Mouse (Mus musculus) testis, postnatal 14 days (tissue): ENCODE measurements around the gene Slc24a3.
A peak's percentile ranks its signal among the peaks of the same experiment; 100 is the strongest.

ENCODE experiments used
- DNase-seq: peaks from one replicate; pipeline ENCODE4 v3.0.0; 2021; ENCODE audit warnings: low spot score

The Slc24a3 gene

DNA sequence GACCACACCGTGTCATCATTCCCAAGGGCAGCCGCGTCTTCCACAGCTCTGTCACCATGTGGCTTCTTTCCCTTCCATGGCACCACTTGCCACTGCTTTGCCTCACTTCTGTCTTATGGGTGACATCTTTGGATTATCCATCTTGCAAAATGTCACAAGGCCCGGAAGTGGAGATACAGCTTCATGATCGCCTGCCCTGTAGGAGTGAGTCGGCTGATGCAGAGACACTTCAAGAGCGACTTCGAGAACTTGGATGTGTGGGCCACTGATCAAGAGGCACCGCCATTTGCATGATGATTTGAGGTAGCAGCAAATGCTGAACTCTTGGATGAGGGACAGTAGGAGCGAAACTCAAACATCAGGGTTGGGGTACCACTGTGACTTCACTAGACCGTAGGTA is 46.0 kb downstream of the Slc24a3 start:
- no peak for DNase-seq

DNA sequence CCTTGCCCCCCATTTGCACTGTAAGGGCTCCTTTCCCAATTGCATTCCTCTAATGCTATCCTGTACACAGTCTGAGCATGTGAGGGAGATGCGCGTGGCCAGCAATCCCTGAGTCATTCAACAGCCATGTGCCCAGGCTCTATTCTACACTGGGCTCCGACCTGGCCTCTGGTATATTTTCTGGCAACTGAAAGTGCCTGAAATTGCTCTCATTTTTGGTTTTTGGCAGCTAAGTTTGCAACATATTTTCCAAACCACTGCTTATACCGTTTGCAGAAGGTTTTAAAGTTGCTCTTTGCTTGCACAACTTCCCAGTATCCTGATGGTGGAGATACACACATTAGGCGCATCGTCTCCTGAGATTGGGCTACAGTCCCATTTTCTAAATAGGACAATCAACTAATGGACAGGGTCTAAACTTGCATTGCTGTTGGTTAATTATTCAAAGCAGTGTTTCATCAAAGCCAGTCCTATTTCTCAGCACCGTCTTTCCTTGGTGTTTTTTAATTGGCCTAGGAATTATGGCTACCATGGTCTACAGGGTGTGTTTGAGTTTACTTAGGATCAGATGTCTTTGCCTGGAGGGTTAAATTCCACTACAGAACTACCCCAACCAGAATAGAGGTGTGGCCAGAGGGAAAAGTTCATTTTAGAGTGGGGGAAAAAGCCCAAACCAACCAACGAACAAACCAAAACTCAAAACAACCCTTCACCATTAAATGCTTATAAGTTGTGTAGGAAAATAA is 46.7 kb downstream of the Slc24a3 start:
- DNase-seq, result no peak

DNA sequence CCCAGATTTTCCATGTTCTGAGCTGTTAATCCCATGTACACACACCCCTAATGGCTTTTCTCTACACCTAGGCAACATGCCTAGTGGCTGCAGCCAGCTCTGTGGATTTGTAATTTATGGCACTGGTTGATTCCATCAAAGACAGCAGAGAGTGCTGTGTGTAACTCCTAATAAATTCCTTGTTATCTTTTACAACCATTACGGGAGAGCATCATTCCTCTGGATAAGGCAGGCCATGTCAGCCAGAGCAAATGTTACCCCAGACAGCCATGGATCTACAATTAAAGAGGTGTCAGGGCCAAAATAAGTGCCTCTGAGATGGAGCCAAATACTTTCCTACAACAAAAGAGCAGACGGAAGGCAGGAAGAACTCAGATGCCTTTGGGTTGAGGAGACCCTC is 49.0 kb downstream of the Slc24a3 start:
- no peak for DNase-seq

DNA sequence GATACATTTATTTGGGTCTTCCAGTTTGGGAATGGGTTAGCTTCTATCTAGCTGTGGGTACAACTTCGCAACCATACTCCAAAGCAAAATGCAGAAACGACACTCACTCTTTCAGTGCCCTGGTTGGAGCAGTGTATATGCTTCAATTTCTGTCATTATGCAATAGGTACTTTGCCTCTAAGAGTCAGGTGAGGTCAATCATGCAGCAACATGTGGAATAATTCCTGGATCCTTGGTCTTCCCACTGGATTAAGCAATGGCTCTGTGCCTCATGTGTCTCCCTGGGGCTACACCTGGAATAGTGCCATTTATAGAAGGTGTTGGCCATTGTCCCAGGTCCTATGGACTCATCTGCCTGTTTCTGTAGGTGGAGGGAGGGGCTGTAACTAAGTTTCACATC is 49.9 kb downstream of the Slc24a3 start:
- DNase-seq, result no peak

DNA sequence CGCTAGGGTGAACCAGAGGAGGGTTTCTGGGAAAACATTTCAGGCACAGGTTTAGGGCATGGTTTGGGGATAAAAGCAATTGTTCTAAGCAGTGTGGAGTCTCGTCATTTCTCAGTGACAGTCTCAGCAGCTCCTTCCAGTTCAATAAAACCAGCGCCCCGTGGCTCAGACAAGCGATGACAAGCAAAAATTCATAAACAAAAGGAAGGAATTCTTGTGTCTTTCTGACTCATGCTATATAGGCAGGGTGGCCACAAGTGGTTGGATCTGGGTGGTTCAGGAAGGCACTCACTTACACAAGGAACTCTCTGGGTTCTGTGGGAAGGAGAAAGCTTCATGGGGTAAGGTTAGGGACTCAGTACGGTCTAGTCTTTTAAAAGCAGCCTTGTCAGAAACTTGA is 51.7 kb downstream of the Slc24a3 start:
- no peak for DNase-seq

DNA sequence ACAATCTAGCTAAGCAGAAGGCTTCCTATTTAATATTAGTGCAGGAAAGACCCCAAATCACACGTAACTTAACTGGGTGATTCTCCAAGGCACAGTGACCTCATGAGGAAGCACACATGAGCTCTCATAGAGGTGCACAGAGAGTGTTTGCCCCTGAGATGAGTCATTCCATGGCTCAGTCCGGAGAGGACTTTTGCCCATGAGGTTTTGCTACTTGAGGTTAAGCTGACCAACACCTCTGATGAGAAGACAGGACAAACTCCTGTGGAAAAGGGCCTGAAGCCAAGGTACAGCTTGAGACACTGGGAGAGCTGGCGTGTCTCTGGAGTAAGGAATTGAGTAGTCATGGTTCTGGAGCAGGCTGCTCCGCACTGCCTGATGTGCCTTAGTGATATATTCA is 56.1 kb downstream of the Slc24a3 start:
- DNase-seq, result no peak

DNA sequence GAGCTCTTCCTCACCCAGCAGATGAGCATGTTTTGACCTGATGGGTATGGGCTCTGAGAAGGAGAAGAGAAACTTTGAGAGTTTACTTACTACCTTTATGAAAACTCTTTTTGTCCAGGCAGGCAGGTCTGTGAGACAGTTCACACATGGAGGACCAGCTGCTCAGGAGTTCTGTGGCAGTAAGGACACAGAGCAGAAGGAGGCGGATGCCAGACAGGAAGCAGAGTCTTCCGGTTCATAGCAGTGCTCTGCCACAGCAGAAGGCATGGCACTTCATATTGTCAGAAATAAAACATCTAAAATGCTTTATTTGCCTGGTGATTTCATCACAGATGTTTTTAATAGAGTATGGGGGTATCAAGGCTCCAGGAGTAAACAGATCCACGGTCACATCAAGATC is 58.1 kb downstream of the Slc24a3 start:
- DNase-seq, result no peak

DNA sequence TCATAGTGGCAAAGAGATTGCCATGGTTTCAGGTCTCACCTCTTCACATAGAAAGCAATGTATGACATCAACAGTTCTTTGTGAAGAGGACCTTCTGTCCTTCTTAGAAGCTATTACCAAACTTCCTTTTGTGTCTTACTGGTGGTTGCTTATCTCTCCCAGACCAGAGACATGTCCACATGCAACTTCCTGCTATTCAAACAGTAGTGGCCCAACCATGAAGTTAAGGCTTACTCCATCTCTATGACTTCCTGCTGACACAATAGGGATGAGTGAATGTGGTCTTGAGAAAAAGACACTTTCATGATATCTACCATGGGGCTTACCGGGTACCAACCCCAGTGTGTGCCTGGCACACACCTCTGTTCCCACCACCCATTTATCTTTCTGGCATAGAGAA is 58.5 kb downstream of the Slc24a3 start:
- DNase-seq, result no peak

DNA sequence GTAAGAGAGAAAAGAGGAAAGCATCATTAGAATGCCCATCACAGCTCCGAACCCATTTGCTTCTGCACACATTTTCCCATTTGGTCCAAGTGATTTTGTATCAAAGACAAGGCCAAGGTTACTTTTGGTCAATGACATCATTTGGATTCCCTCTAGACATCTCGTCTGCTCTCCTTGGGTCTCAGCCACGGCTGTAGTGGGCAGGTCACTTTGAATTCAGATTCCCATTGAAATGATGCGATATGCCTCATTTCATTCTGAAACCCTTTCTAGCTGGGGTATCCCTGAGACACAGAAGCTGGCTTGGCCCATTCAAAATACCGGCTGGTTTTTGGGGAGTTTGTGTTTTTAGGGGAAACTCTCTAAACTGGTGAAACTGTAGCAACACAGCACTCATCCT is 59.8 kb downstream of the Slc24a3 start:
- DNase-seq, result no peak

DNA sequence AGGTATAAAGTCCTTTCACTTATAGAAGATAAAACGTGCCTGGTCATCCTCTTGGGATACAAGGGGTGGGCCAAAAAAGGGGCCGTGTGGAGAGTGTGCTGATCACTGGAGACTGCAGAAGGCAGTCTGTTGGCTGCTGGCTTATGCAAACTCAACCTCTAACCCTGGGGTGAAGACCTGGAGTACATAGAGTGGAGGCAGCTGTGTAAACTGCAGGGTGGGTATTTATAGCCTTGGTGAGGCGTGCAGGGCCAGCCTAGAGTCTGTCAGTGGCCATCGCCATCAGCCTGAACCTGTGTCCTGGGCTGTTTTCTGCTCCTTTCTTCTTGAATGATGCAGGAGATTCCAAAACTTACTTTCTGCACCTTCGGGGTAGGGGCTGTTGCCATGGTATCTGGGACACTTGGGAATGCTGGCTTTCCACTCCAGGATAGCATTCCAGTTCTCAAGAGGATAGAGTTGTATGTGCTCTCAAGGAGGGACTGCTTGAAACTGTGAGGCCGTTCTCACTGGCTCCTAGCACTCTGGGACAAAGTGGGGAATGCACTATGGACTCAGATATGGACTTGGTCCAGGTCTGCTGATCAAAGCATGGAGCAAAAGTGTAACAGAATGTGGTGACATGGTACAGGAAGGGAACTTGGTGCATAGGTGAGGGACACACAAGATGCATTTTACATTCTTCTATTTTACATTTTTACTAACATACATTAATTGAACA is 65.4 kb downstream of the Slc24a3 start:
- peak; percentile 12 for DNase-seq

DNA sequence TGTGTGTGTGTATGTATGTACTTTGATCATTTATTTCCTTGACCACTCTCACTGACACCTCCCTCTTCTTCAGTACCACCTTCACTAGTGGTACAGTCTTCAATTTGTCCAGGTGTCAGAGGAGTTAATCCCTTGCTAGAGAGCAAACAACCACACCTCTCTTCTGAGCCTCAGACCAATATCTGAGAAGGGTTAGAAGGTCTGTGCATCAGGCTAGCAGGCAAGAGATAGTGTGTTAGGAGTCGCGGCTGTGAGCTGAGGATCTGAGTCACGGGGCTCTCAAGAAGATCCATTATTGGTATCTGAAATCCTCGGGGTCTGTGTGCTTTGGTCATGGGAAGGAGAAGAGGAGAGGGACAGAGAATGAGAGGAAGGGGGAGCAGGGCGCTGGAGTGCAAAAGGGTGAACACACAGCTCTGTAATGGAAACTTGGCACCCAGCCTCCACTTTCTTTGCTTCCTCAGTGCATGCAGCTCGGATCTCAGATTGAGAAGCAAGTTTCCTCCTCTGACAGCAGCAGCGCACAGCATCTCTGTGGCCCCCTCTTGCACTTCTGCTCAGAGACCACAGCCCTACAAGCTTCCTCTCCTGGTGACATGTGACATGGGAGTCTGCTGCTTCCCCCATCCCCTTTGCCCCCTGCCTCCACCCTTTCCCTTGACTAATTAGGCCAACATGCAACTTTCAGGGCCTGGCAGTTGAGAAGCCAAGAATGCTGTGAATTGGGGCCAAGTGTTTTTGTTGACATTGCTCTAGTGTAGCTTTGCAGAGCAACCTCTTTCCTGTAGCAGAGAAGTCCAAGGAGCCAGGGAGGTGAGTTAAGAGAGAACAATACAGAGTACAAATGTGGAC is 66.2 kb downstream of the Slc24a3 start:
- peak; percentile 32 for DNase-seq

DNA sequence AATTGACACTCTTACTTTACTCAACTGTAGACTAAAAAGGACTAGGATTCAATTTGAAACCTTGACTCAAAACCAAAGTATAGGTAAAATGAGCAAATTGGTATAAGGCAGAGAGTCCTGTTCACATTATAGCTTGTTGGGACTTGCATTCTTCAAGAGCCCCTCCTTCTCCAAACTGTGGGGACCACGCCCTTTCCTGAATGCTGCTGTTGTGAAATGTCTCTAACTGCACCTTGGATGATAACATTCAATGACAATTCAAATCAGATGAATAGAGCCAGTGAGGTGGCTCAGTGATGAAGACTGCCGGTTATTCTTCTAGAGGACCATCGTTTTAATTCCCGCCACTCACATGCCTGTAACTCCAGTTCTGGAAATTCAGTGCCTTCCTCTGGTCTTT is 78.8 kb downstream of the Slc24a3 start:
- DNase-seq, result no peak

DNA sequence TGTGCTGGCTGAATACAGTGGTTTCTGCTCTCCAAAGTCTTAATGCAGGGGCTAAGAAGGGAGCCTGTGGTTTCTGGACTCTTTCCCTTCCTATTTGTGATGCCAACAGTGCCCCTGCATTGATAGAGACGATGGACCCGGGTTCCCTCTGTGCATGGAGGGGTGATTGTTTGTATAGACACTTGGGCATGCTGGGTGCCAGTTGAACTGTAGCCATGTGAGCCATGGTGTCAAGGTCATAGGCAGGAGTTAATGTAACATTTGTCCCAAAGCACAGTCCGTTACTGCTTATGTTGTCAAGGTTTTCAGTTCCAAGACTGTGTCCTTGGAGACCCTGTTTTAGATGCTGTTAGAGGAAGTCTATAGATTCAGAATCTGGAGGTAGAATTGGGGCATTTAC is 80.6 kb downstream of the Slc24a3 start:
- DNase-seq, result peak; percentile 32

DNA sequence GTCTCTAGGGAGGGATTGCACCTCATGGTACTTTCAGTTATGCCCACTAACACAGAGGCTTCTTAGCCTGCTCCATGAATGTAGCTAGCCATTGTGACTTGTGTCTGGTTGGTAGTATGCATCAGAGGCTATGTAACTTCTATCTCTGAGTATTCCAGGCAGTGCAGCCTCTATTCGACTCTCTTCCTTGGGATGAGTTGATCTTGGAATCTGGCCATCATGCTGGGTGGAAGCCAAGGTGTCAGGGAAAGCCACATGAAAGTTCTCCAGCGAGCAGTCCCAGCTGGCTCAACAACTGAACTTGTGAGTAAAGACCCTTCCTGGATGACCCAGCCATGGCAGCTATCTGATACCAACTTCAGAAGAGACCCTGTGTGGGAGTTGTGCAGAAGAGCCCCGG is 89.8 kb downstream of the Slc24a3 start:
- peak; percentile 18 for DNase-seq

DNA sequence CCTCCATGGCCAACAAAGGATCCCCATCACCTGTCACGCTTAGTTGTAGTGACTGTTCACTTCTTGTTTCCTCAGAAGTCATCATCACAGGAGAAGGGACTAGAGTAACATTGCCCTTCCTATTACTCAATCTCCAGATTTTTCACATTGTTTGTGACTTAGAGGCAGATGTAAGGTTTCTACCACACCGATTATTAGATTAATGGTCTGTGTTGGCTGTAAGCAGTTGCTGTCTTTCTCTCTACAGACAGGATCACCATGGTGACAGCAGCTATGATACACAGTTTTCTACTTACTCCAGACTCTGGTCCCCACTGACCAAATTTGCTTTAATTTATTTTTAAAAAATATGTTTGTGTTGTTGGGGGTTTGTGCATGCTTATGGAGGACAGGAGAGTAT is 90.3 kb downstream of the Slc24a3 start:
- DNase-seq, result no peak

DNA sequence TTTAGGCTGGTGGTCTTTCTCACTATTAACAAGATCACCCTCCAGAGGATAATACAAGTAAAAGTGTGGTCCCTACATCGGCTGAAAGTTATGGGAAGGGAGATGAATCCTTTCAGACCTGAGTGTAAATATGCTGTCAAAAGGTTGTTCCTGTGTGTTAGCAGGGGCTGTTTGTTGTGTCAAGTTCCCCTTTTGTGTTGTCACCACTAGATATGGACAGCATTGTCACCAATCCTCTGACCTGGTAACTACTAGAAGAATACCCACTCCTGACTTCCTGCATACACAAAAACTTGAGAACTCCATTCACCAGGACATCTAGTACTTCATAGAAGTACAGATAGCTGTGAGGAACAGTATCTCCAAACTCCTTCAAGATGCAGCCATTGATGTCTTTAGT is 93.0 kb downstream of the Slc24a3 start:
- DNase-seq, result no peak

DNA sequence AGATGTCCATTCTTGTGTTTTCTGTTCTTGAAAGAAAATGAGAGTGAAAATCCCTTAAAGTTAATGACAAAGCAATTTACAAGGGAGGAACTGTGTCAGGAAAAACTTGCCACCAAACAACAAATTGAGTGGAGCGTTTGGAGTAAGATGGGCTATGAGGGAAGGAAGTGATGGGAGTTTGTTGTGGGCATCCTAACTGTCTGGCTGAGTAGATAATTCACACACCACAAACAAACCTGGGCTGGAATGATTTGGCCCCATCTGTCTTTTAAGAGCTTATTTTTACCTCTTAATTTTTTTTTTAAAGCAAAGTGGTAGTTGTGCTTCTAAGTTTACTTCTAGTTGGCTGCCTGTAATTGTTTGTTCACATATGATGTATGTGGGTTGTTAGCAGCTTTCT is 94.6 kb downstream of the Slc24a3 start:
- DNase-seq, result no peak

DNA sequence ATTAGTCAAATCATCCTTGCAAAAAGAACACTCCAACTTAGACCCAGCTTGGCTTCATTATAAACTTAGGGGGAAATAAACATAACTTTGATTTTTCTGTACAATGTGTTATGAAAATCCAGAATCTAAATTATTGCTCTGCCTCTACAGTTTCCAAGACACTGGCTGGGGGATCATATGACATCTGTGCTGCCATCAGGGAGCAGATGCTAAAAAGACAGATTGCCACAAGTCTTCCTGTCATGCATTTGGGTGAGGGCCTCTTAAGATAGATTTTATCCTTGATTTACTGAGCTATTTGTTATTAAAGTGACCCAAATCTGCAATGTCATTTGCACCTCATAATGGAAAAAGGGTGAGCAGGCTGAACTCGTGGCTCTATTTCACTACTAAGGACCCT is 99.2 kb downstream of the Slc24a3 start:
- DNase-seq, result no peak

DNA sequence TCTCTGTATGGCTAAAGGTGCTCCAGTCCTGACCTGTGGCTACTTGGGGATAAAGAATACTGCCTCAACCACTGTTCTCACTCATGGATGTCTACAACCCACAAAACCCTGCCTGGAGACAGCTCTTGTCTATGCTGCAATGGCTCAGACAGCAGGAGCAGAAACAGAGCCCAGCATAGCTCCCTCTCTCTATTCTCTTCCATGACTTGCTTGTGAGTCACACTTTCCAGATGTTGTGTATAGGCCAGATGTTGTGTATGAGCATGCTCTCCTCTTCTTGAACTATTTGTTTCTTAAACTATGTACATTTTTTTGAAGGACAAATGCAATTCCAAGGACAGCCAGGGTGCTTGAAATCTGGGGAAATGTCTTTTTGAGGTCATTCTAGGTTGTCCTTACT is 101.4 kb downstream of the Slc24a3 start:
- no peak for DNase-seq

DNA sequence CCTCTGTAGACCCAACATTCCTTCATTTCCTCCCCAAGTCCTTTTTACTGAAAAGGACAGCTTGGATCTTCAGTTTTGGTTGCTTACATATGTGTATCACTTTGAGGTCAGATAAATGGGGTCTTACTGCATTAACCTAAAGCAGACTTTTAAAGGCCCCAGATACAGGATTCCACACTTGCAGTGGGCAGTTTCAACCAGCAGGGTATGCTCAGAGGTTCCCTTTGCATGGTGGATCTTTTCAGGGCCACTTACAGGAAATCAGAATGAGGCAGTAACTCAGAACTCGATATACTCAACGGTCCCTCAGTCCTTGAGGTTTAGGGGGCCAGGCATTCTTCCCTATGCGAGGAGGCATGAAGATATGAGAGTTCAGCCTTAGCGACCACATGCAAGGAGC is 101.9 kb downstream of the Slc24a3 start:
- no peak for DNase-seq

DNA sequence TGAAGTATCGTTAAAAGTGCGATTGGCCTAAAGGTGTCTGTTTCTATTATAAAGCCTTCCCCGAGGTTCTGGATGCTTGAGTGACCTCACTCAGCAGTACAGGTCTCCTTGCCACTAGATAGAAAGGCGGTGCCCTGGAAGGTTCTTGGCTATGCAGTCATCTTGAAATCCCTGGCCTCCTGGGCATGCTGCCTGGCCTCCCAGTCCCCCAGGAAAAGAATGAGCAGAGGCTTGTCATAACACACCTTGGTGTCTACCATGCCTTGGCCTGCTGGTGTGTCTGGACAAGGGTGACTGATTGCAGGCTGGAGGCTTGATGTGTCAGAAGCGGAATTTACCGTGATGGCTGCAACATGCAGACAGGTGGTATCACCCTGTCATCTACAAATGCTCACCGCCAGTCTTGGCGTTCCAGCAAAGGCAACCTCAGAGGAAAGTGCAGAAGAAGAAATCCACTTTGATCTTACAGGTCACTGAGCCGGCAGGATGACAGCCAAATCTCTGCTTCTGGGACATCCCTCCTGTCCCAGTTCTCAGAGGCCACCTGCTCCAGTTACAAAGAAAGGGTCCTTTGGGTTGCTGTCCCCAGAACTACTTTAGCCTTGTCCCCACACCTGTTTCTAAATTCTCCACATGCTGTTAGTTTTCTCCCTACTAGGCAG is 106.6 kb downstream of the Slc24a3 start:
- DNase-seq, result no peak

DNA sequence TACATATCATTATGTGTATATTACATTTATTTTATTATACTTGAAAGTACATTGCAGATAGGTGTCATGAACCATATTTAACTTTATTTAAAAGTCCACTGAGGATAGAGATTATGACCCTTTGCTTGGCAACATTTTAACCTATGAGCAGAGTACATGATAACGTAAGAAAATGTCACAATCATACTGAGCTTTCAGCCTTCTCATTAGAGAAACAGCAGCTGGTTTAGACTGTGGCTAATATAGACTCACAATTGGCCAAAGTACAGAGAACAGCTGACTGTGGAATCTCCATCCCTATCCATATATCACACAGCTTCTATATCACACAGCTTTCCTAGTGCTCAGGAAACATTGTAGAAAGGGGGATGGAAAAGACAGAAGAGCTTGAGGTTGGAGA is 111.8 kb downstream of the Slc24a3 start:
- DNase-seq, result no peak
